Mouse (Mus musculus) thymus, adult 18-20 months (tissue): ENCODE data around the gene Plk3.
A peak's percentile ranks its signal among the peaks of the same experiment; 100 is the strongest.
"Not testable (repeated sequence)": the region's sequence is repeated elsewhere in the genome, so short reads cannot be mapped to it uniquely, and the experiment has no call there.

Experiments
- DNase-seq, 2 experiments: peaks; one replicate each; pipeline ENCODE4 v3.0.0; 2022; ENCODE audit warnings: mixed read lengths in 2 of 2

The Plk3 gene

GRCm38 (mm10) chr4:117133817-117134600, at the start of gene Plk3:
Gene Plk3 (minus strand): TSS chr4:117133963.
- DNase-seq = peak; percentile 93 to 97

GRCm38 (mm10) chr4:117182759-117183096, 49.0 kb upstream of the Plk3 start:
- DNase-seq = not testable (repeated sequence)

GRCm38 (mm10) chr4:117181863-117182758, 48.3 kb upstream of the Plk3 start, which contains the start of gene Kif2c:
Gene Kif2c (minus strand): TSS chr4:117182639.
- DNase-seq = peak; percentile 79 to 84

GRCm38 (mm10) chr4:117169936-117170335, 36.2 kb upstream of the Plk3 start:
- no peak for DNase-seq

GRCm38 (mm10) chr4:117161183-117161582, 27.4 kb upstream of the Plk3 start:
- DNase-seq = no peak

GRCm38 (mm10) chr4:117159666-117160065, 25.9 kb upstream of the Plk3 start:
- DNase-seq = no peak

- no peak for DNase-seq
Observed at GRCm38 (mm10) chr4:117156372-117156771, 22.6 kb upstream of the Plk3 start.

- DNase-seq = peak; percentile 72 to 80
Observed at GRCm38 (mm10) chr4:117155792-117156355, 22.1 kb upstream of the Plk3 start, which contains the start of gene Rps8. Gene Rps8 (minus strand): TSS chr4:117156243.

- no peak for DNase-seq
Observed at GRCm38 (mm10) chr4:117155020-117155791, 21.4 kb upstream of the Plk3 start.

GRCm38 (mm10) chr4:117152714-117153113, 19.0 kb upstream of the Plk3 start:
- no peak for DNase-seq

GRCm38 (mm10) chr4:117151416-117151815, 17.7 kb upstream of the Plk3 start:
- DNase-seq = no peak

- no peak for DNase-seq
Observed at GRCm38 (mm10) chr4:117150212-117150733, 16.5 kb upstream of the Plk3 start.

GRCm38 (mm10) chr4:117149291-117150211, 15.8 kb upstream of the Plk3 start:
- DNase-seq = no peak

GRCm38 (mm10) chr4:117148815-117149214, 15.1 kb upstream of the Plk3 start:
- no peak for DNase-seq

- DNase-seq = no peak
Observed at GRCm38 (mm10) chr4:117148047-117148713, 14.4 kb upstream of the Plk3 start.

- peak; percentile 63 to 74 for DNase-seq
Observed at GRCm38 (mm10) chr4:117146176-117146575, 12.4 kb upstream of the Plk3 start.

GRCm38 (mm10) chr4:117145248-117145647, 11.5 kb upstream of the Plk3 start:
- no peak for DNase-seq

GRCm38 (mm10) chr4:117143023-117143422, 9.3 kb upstream of the Plk3 start:
- no peak for DNase-seq

GRCm38 (mm10) chr4:117140613-117141012, 6.8 kb upstream of the Plk3 start:
- no peak for DNase-seq

GRCm38 (mm10) chr4:117139217-117139612, 5.5 kb upstream of the Plk3 start:
- DNase-seq = no peak
